Mouse (Mus musculus): Measurements from ENCODE around the gene Mest. TPM values are rescaled to one million over a fixed set of nuclear protein-coding genes. Genes with fewer than 3 reads are reported as not detected.

The Mest gene
- polyA plus RNA-seq, 1 experiment from 2014 or later: 268 TPM

DNA sequence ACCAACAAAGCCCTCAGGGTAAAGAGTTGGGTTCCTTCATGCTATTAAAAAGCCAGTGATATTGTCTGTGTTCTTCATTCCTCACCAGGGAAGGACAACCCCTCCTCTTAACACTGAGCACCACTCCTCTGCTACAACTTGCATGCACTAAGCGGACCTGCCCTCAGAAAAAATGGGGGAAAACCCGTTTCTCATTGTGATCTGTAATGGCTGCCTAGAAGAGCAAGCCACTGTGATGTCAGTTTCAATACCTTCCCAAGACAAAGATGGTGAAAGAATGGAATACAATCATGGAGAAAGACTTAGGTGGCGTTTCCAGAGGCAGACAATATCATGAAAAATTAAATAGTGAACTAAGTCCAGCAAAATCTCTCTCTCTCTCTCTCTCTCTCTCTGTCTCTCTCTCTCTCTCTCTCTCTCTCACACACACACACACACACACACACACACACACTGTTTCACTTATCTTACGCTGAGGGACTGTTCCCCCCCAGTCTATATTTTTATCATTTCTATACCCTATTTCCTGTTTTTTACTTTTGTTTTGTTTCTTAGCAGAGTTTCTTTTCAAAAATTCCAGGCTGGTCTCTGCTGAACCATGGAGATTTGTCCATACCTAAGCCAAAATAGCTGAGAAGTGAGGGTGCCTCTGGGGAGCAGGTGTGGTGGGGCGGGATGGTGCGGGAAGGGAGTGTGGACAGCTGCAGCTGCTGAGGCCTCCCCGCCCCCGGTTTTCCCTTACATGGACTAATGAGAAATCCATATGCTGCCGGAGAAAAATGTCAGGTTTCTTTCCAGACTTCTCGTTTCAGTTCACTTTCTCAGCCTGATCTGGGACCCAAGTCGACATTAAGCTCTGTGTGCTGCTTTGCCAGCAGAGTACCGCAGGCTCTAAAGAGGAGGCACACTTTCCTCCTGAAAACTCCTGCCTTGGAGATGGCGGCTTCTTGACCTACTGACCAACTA is 41.1 kb upstream of the Mest start:
- Histone ChIP-seq H3K4me2 (ENCODE audit: low read length) (no peak overlapping the region), H3K9ac (ENCODE audit: low read depth, low read length) (no peak overlapping the region), H3K4me3 (ENCODE audit: low read depth, low read length) (no peak overlapping the region), H3K36me3 (ENCODE audit: control insufficient read depth, insufficient read depth, low read length) (no peaks in the 10 kb centered on the region), H3K27ac (ENCODE audit: low read length) (no peak overlapping the region), H3K27me3 (ENCODE audit: control insufficient read depth, insufficient read depth, low read depth, low read length) (no peaks in the 10 kb centered on the region), H3K4me1 (ENCODE audit: control insufficient read depth, insufficient read depth, low read length) (peaks cover 11% of the 10 kb centered on the region), H3K9me3 (replicated peaks; ENCODE audit: control insufficient read depth, low read length, poor library complexity, severe bottlenecking) (no peaks in the 10 kb centered on the region)
- WGBS: 62% methylated on average over 13 of the region's 13 CpGs
- ATAC-seq: no peak

DNA sequence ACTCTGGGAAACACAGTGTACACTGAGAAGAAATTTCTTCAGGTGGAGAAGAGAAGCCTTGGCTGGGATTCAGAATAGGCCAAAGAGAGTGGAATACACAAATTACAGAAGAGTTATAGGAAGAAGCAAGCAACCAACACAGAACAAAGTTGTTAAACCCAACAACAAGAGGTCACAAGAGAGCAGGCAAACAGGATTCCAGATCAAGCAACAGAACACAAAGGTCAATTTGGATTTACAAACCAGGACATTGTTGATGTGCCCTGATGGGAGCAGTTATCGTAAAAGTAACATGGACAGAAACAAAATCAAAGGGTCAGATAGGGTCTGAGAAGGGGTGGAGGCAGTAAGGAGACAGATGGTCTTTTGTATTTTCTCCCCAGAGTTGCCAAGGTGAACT is 38.8 kb upstream of the Mest start:
- Histone ChIP-seq H3K36me3 (ENCODE audit: control insufficient read depth, insufficient read depth, low read length) (no peaks in the 10 kb centered on the region), H3K4me1 (ENCODE audit: control insufficient read depth, insufficient read depth, low read length) (peaks cover 4% of the 10 kb centered on the region; the same call in 1 of the 2 replicates), H3K4me2 (ENCODE audit: low read length) (no peak overlapping the region), H3K4me3 (ENCODE audit: low read depth, low read length) (no peak overlapping the region), H3K27me3 (ENCODE audit: control insufficient read depth, insufficient read depth, low read depth, low read length) (no peaks in the 10 kb centered on the region), H3K27ac (ENCODE audit: low read length) (no peak overlapping the region), H3K9me3 (replicated peaks; ENCODE audit: control insufficient read depth, low read length, poor library complexity, severe bottlenecking) (no peaks in the 10 kb centered on the region), H3K9ac (ENCODE audit: low read depth, low read length) (no peak overlapping the region)
- WGBS: 93% methylated on average over 1 of the region's 1 CpGs
- no peak for ATAC-seq

DNA sequence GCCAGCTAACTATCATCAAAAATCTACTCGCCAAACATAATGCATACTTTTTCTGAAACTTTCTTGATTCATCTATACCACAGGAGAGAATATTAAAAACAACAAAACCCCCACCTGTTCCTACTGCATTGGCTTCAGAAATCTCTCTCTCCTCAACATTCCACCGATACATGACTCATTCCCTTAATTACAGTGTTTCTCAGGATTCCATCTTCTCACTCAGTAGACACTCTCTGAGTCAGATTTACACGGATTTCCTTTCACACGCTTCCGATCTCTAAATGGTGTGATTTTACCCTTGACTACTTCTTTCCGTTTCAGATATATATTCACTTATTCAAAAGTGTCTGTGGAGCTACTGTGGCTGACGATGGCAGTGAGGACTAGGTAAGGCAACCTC is 36.1 kb upstream of the Mest start:
- Histone ChIP-seq H3K4me3 (ENCODE audit: low read depth, low read length) (no peak overlapping the region), H3K36me3 (ENCODE audit: control insufficient read depth, insufficient read depth, low read length) (no peaks in the 10 kb centered on the region), H3K27ac (ENCODE audit: low read length) (no peak overlapping the region), H3K9me3 (replicated peaks; ENCODE audit: control insufficient read depth, low read length, poor library complexity, severe bottlenecking) (no peaks in the 10 kb centered on the region), H3K27me3 (ENCODE audit: control insufficient read depth, insufficient read depth, low read depth, low read length) (no peaks in the 10 kb centered on the region), H3K9ac (ENCODE audit: low read depth, low read length) (no peak overlapping the region), H3K4me1 (ENCODE audit: control insufficient read depth, insufficient read depth, low read length) (0 out of 2 replicates have a peak, but pooled peaks cover 2% of the 10 kb centered on the region), H3K4me2 (ENCODE audit: low read length) (no peak overlapping the region)
- WGBS: 92% methylated on average over 7 of the region's 7 CpGs
- ATAC-seq: no peak

DNA sequence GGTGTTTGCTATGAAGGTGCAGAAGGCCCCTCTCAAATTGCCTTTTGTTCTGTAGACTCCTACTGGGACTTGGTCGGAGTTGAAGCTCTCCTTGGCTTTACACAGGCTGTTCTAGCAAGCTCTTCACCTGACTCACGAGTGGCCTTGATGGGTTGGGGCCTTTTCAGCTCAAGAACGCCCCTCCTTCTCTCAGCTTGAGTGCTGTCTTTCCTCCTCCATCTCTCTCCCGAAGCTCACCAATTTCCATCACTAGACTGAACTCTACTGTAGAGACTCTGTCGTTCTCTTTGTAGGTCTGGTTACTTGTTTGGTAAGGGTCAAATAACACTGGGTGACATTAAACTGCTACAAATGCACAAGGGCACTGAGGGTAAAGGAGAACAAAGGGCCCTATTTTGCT is 30.5 kb upstream of the Mest start:
- peak overlapping the region; percentile 56 for H3K4me3 ChIP-seq (ENCODE audit: low read depth, low read length)
- H3K4me1 ChIP-seq (ENCODE audit: control insufficient read depth, insufficient read depth, low read length): peaks cover 14% of the 10 kb centered on the region
- H3K9me3 ChIP-seq (replicated peaks; ENCODE audit: control insufficient read depth, low read length, poor library complexity, severe bottlenecking): no peaks in the 10 kb centered on the region
- H3K27ac ChIP-seq (ENCODE audit: low read length): peak overlapping the region; percentile 94
- no peaks in the 10 kb centered on the region for H3K36me3 ChIP-seq (ENCODE audit: control insufficient read depth, insufficient read depth, low read length)
- 74% methylated on average over 5 of the region's 5 CpGs for WGBS
- peak overlapping the region; percentile 59 for H3K4me2 ChIP-seq (ENCODE audit: low read length)
- no peak for ATAC-seq
- peak overlapping the region; percentile 65 for H3K9ac ChIP-seq (ENCODE audit: low read depth, low read length)
- no peaks in the 10 kb centered on the region for H3K27me3 ChIP-seq (ENCODE audit: control insufficient read depth, insufficient read depth, low read depth, low read length)

DNA sequence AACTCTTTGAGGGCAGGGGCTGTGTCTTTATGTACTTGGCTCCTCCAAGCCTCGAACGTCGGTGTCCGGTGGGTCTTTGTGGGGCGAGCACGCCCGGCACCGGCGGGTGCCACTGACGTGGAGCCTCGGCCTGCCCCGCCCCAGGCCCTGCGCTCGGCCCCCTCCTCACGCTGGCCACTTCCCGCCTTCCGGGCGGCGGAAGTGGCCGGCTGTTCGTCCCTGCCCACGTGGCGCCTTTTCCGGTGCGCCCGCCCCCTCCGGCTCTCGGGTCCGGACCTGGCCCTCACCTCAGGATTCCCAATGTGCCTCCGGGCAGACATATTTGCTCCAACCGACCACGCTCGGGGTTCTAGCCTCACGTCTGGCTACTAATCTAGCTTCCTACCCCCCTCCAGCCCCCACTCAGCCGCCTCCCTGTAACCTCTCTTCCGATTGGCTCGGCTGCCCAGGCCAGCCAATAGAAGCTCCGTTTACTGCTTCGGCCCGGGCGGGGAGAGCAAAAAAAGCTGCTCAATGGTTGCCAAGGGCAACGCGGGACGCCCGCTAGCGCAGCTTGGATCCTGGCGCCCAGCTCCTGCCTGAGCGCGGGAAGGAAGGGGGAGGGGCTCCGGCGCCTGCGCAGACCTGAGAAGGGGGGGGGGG is 29.9 kb upstream of the Mest start, which contains the start of gene Cep41:
Gene Cep41, minus strand, starts transcription at position 400 of the 642 bp plus-strand sequence.
- Histone ChIP-seq H3K4me2 (ENCODE audit: low read length) (peak within 1 kb of the TSS; percentile 59), H3K4me3 (ENCODE audit: low read depth, low read length) (peak within 1 kb of the TSS; percentile 56), H3K9me3 (replicated peaks; ENCODE audit: control insufficient read depth, low read length, poor library complexity, severe bottlenecking) (no peaks in the 10 kb centered on the region), H3K4me1 (ENCODE audit: control insufficient read depth, insufficient read depth, low read length) (peaks cover 14% of the 10 kb centered on the region), H3K27me3 (ENCODE audit: control insufficient read depth, insufficient read depth, low read depth, low read length) (no peaks in the 10 kb centered on the region), H3K36me3 (ENCODE audit: control insufficient read depth, insufficient read depth, low read length) (no peaks in the 10 kb centered on the region), H3K9ac (ENCODE audit: low read depth, low read length) (peak within 1 kb of the TSS; percentile 65), H3K27ac (ENCODE audit: low read length) (peak within 1 kb of the TSS; percentile 94)
- WGBS: under 1% methylated on average over 42 of the region's 52 CpGs
- ATAC-seq: peak; percentile 99

DNA sequence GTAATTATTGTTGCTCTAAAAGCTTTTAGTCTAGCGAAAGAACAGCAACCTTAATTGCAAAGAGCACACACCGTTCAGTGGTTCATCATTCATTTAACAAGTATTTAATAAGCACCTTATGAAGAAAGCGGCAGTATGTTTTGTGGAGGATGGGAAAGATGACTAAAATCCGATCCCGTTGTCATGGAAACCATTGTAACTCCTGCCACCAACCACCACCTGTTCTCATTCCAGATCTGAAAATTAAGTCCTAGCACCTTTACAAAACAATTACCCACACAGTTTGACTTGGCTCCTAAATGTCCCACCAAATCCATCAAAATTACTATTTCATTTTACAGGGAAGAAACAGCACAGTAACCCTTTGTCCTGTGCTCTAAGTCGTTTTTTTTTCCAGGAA is 29.1 kb upstream of the Mest start:
- H3K27me3 ChIP-seq (ENCODE audit: control insufficient read depth, insufficient read depth, low read depth, low read length): no peaks in the 10 kb centered on the region
- ATAC-seq: peak; percentile 44
- H3K9ac ChIP-seq (ENCODE audit: low read depth, low read length): peak overlapping the region; percentile 52; the same call in 1 of the 2 replicates
- peak overlapping the region; percentile 59 for H3K4me2 ChIP-seq (ENCODE audit: low read length)
- H3K36me3 ChIP-seq (ENCODE audit: control insufficient read depth, insufficient read depth, low read length): no peaks in the 10 kb centered on the region
- H3K4me1 ChIP-seq (ENCODE audit: control insufficient read depth, insufficient read depth, low read length): peaks cover 14% of the 10 kb centered on the region
- H3K4me3 ChIP-seq (ENCODE audit: low read depth, low read length): peak overlapping the region; percentile 56
- 17% methylated on average over 6 of the region's 6 CpGs for WGBS
- peak overlapping the region; percentile 94 for H3K27ac ChIP-seq (ENCODE audit: low read length)
- no peaks in the 10 kb centered on the region for H3K9me3 ChIP-seq (replicated peaks; ENCODE audit: control insufficient read depth, low read length, poor library complexity, severe bottlenecking)

DNA sequence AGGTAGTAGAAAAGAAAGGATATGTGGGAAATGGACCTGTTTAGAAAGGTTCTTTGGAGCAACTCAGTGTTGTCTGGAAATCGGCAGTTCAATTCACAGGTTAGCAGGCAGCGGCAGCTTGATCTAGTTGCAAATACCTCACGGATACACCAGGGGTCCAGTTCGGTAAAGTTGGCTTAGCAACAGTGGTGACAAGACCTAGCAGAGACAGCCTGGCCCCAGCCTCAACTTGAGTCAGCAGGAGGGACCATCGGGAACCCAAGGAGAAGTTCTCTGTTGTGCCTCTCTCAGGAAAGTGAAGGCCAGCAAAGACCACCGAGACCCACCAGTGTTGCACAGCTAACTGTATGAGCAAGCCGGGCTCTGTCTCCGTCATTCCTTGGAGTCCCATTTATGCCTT is 28.2 kb upstream of the Mest start:
- Histone ChIP-seq H3K36me3 (ENCODE audit: control insufficient read depth, insufficient read depth, low read length) (no peaks in the 10 kb centered on the region), H3K4me3 (ENCODE audit: low read depth, low read length) (no peak overlapping the region), H3K9me3 (replicated peaks; ENCODE audit: control insufficient read depth, low read length, poor library complexity, severe bottlenecking) (no peaks in the 10 kb centered on the region), H3K27me3 (ENCODE audit: control insufficient read depth, insufficient read depth, low read depth, low read length) (no peaks in the 10 kb centered on the region), H3K27ac (ENCODE audit: low read length) (peak overlapping the region; percentile 94), H3K4me1 (ENCODE audit: control insufficient read depth, insufficient read depth, low read length) (peaks cover 14% of the 10 kb centered on the region), H3K4me2 (ENCODE audit: low read length) (no peak overlapping the region), H3K9ac (ENCODE audit: low read depth, low read length) (no peak overlapping the region)
- 90% methylated on average over 8 of the region's 8 CpGs for WGBS
- ATAC-seq: no peak

DNA sequence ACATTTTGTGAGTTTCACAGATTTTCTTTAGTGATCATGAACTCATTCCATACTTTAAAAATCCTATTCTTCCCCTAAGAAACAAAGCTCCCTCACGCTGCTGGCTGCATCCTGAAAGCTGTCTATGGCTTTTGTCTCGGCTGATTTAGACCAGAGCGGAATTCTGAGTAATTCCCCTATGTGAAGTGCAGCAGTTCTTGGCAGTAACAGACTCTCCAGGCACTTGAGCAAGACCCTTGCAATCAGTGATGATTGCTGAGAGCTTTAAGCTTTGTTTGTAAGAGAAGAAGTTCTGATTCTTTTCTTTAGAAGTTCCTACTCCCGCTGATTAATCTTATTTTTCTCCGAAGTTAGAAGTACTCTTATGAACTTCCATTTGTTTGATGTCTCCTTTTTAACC is 25.9 kb upstream of the Mest start:
- no peaks in the 10 kb centered on the region for H3K9me3 ChIP-seq (replicated peaks; ENCODE audit: control insufficient read depth, low read length, poor library complexity, severe bottlenecking)
- no peak overlapping the region for H3K4me3 ChIP-seq (ENCODE audit: low read depth, low read length)
- H3K27ac ChIP-seq (ENCODE audit: low read length): no peak overlapping the region
- no peak overlapping the region for H3K4me2 ChIP-seq (ENCODE audit: low read length)
- 21% methylated on average over 5 of the region's 5 CpGs for WGBS
- H3K36me3 ChIP-seq (ENCODE audit: control insufficient read depth, insufficient read depth, low read length): no peaks in the 10 kb centered on the region
- no peak for ATAC-seq
- no peak overlapping the region for H3K9ac ChIP-seq (ENCODE audit: low read depth, low read length)
- H3K4me1 ChIP-seq (ENCODE audit: control insufficient read depth, insufficient read depth, low read length): peaks cover 14% of the 10 kb centered on the region
- H3K27me3 ChIP-seq (ENCODE audit: control insufficient read depth, insufficient read depth, low read depth, low read length): no peaks in the 10 kb centered on the region

DNA sequence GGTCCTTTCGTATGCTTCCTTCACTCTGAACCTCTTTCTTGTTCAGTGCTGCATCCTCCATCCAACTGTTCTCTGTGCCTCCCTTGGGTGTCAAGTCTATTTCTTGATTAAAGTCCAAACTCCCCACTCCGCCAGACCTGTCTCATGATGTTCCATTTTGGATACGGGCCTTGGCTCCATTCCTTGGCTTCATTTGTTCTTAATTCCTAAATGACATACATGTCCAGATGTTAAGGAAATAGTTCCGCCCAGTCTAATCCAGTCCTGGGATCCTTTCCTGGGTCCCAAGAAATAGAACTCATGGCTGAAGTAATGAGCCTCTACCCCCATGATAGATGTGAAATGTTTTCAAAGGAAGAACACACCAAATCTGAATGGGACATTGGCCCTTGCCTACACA is 25.3 kb upstream of the Mest start:
- Histone ChIP-seq H3K9ac (ENCODE audit: low read depth, low read length) (no peak overlapping the region), H3K27ac (ENCODE audit: low read length) (no peak overlapping the region), H3K4me1 (ENCODE audit: control insufficient read depth, insufficient read depth, low read length) (peaks cover 10% of the 10 kb centered on the region), H3K27me3 (ENCODE audit: control insufficient read depth, insufficient read depth, low read depth, low read length) (no peaks in the 10 kb centered on the region), H3K4me3 (ENCODE audit: low read depth, low read length) (no peak overlapping the region), H3K36me3 (ENCODE audit: control insufficient read depth, insufficient read depth, low read length) (no peaks in the 10 kb centered on the region), H3K9me3 (replicated peaks; ENCODE audit: control insufficient read depth, low read length, poor library complexity, severe bottlenecking) (no peaks in the 10 kb centered on the region), H3K4me2 (ENCODE audit: low read length) (no peak overlapping the region)
- 90% methylated on average over 4 of the region's 4 CpGs for WGBS
- no peak for ATAC-seq
